Mouse (Mus musculus): ENCODE data around the gene Igfn1. TPM values are rescaled to one million over a fixed set of nuclear protein-coding genes. Genes with fewer than 3 reads are reported as not detected.

Gene Igfn1
- polyA plus RNA-seq, 1 experiment = not detected

GRCm38 (mm10) chr1:136007211-136008158 is 1.3 kb upstream of the Igfn1 start, which contains the start of gene Tmem9:
TSS of gene Tmem9 (plus strand) at chr1:136008150.
- DNase-seq (ENCODE audit: low spot score) = peak; percentile 50

DNA sequence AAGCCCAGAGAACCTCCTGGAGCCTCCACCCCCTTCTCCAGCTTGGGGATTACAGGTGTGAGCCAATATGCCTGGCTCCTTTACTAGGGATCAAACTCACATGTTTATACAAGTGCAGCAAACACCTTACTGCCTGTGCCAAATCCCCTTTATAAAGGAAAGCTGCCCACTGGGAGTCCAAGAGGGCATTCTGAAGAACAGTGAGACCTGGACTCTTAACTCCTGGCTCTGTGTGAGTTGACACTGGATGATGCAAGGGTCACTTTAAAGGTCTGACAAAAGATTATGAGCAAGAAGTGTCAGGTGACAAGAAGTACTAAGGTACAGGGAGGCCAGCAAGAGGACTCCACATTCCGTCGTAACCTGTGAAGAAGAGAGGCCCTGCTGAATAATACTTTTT is 4.7 kb downstream of the Igfn1 start:
- no peak for DNase-seq (ENCODE audit: low spot score)

GRCm38 (mm10) chr1:135999720-136000287 is 6.3 kb downstream of the Igfn1 start:
- no peak for DNase-seq (ENCODE audit: low spot score)

GRCm38 (mm10) chr1:135997537-135997936 is 8.6 kb downstream of the Igfn1 start:
- no peak for DNase-seq (ENCODE audit: low spot score)

DNA sequence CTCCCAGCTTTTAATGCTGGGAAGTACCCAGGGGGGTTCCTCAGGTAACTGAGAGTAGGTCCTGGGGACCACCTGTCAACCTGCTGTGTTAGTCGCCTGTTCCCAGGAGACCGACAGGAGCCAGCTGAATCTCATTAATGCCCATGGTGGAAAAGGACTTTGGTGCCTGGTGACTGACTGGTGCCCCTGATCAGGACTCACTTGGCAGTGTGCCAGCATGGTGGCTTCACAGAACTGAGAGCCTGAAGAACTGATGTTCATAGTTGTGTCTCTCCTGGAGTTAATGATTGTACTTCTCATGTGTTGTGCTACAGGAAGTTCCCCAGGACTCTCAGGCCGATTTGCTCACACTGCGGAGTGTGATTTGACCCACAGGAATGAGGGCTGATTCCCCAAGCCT is 12.7 kb downstream of the Igfn1 start:
- DNase-seq (ENCODE audit: low spot score) = no peak

GRCm38 (mm10) chr1:135989876-135990275 is 16.3 kb downstream of the Igfn1 start:
- DNase-seq (ENCODE audit: low spot score) = no peak

GRCm38 (mm10) chr1:135984105-135984504 is 22.0 kb downstream of the Igfn1 start:
- DNase-seq (ENCODE audit: low spot score) = no peak

GRCm38 (mm10) chr1:135972576-135972975 is 33.6 kb downstream of the Igfn1 start:
- no peak for DNase-seq (ENCODE audit: low spot score)

- no peak for DNase-seq (ENCODE audit: low spot score)
Observed at GRCm38 (mm10) chr1:135970486-135970885, 35.7 kb downstream of the Igfn1 start.

GRCm38 (mm10) chr1:135967739-135968138 is 38.4 kb downstream of the Igfn1 start:
- no peak for DNase-seq (ENCODE audit: low spot score)

- no peak for DNase-seq (ENCODE audit: low spot score)
Observed at GRCm38 (mm10) chr1:135964561-135964960, 41.6 kb downstream of the Igfn1 start.

GRCm38 (mm10) chr1:135963177-135963576 is 43.0 kb downstream of the Igfn1 start:
- no peak for DNase-seq (ENCODE audit: low spot score)

DNA sequence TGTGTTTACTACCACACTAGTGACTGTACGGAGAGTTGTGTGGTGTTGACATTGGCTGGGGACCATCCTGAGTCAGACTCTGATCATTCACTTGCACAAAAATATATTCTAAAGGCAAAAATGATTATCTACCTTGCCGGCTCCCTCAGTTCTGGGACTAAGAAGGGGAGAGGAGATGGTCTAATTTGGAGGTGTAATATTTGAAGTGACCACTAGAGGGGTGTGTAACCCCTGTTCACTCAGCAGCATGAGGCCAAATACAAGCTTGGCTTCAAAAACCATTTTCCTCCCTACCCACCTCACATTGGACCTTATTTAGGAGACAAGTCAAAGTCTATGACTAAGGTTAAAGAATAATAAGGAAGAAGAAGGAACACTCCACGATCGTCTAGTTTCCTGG is 47.7 kb downstream of the Igfn1 start:
- DNase-seq (ENCODE audit: low spot score) = no peak

DNA sequence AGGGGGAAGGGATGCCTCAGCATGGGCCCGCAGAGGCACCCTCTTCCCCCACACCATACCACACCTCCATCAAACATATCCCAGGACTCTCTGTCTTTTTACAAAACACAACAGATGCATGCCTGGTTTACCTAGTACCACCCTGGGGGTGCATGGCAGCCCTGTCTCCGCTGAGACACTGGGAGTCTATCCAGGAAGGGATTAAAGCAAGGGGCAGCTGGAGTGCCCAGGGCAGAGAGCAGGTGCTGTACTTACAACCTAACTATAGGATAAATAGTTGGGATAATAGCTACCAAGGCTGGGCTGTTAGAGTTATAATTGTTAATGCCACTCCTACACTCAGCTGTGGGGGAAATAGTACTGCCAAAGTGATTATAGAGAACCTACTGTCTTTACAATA is 57.3 kb downstream of the Igfn1 start:
- DNase-seq (ENCODE audit: low spot score) = no peak

DNA sequence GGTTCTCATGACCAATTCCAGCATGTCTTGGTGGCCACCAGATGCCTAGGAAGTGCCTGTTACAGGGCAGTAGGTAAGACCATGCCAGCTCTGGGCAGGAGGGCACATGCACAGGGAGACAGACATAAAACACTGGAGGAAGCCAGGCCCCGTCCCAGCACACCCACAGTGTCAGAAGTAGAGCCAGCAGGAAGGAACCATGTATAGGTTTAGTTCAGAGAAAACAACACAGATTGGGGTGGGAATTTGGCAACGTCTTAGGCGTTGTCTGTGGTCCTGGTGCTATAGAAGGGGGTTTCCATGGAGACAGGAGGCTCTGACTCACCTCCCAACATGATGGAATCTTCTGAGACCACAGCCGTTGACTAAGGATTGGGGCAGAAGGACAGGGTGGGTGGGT is 59.9 kb downstream of the Igfn1 start:
- no peak for DNase-seq (ENCODE audit: low spot score)

DNA sequence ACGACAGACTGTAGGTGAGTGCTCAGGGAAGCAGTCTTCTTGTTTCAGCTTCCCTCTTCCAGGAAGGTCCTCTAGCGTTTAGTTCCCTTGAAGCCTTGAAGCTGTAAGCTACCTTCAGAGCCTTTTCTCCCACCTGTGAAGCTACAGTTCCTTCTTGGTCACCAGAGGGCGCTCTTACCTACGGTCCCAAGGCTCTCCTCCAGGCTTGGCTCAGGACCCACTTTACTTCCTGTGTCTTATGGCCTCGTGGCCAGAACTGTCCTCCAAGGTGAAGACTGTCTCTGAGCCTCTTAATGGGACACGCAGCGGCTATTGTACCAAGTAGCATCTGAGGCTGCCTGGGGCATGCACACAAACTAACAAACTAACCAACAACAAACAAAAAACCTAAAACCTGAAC is 60.4 kb downstream of the Igfn1 start:
- no peak for DNase-seq (ENCODE audit: low spot score)

GRCm38 (mm10) chr1:135944526-135945259 is 61.4 kb downstream of the Igfn1 start:
- no peak for DNase-seq (ENCODE audit: low spot score)

DNA sequence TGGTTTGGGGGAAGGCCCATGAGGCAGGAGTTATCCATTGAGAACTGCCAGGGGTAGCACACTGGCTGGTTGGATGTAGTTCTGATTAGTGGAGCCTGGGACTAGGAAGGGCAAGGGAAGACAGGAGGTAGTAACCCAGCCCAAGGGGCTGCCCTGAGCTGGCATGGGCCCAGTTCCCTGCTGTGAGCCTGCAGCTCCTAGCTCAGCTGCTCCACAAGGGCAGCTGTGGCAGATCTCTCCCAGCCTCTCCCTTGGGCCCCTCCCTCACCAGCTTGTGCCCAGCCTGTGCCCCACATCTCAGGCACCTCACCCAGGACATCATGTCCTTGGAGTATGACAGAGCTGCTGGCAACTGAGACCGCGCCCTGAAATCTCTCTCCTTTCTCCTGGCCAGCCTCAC is 62.4 kb downstream of the Igfn1 start:
- DNase-seq (ENCODE audit: low spot score) = no peak

GRCm38 (mm10) chr1:135942116-135942515 is 64.0 kb downstream of the Igfn1 start:
- DNase-seq (ENCODE audit: low spot score) = no peak

- DNase-seq (ENCODE audit: low spot score) = no peak
Observed at GRCm38 (mm10) chr1:135941259-135942006, 64.7 kb downstream of the Igfn1 start.

- DNase-seq (ENCODE audit: low spot score) = no peak
Observed at GRCm38 (mm10) chr1:135936091-135936490, 70.1 kb downstream of the Igfn1 start.

All from urinary bladder, adult 2 months (tissue).